Mouse (Mus musculus) hindbrain, embryonic 16.5 days (tissue): ENCODE measurements around the gene 2310057M21Rik. TPM values are rescaled to one million over a fixed set of nuclear protein-coding genes. Genes with fewer than 3 reads are reported as not detected.
A peak's percentile ranks its signal among the peaks of the same experiment; 100 is the strongest.
"Not testable (repeated sequence)": the region's sequence is repeated elsewhere in the genome, so short reads cannot be mapped to it uniquely, and the experiment has no call there.

Experiments used
- ATAC-seq: fragments of 200-750 bp; cut with Nextera tagmentation; 2 replicates; pipeline ENCODE4 v1.8.0; 2017; ENCODE audit warnings: moderate TSS enrichment, moderate library complexity
- H3K27ac ChIP-seq: fragments of 300-500 bp; sonication (generic); 2 replicates; pipeline ENCODE4 v1.5.1; 2014; ENCODE audit warnings: low read depth, mild to moderate bottlenecking, control low read depth, low read length, moderate library complexity
- H3K27me3 ChIP-seq: fragments of 300-500 bp; sonication (generic); replicated peaks from 2 replicates; pipeline ENCODE4 v1.6.1; 2014; ENCODE audit warnings: low read length; ENCODE audit not compliant: control insufficient read depth, insufficient read depth
- H3K36me3 ChIP-seq: fragments of 300-500 bp; sonication (generic); 2 replicates; pipeline ENCODE4 v1.6.1; 2014; ENCODE audit warnings: mild to moderate bottlenecking, low read length, moderate library complexity, mixed read lengths; ENCODE audit not compliant: control insufficient read depth, insufficient read depth
- H3K4me1 ChIP-seq: fragments of 300-500 bp; sonication (generic); 2 replicates; pipeline ENCODE4 v1.6.1; 2014; ENCODE audit warnings: low read depth, low read length; ENCODE audit not compliant: control insufficient read depth, insufficient read depth
- H3K4me2 ChIP-seq: fragments of 300-500 bp; sonication (generic); 2 replicates; pipeline ENCODE4 v1.6.1; 2014; ENCODE audit warnings: mild to moderate bottlenecking, low read length, control low read depth, moderate library complexity
- H3K4me3 ChIP-seq: fragments of 300-500 bp; sonication (generic); 2 replicates; pipeline ENCODE4 v1.5.1; 2014; ENCODE audit warnings: mild to moderate bottlenecking, low read length, control low read depth, moderate library complexity
- H3K9ac ChIP-seq: fragments of 300-500 bp; sonication (generic); 2 replicates; pipeline ENCODE4 v1.6.1; 2014; ENCODE audit warnings: low read depth, mild to moderate bottlenecking, control low read depth, low read length, moderate library complexity
- H3K9me3 ChIP-seq: fragments of 300-500 bp; sonication (generic); 2 replicates; pipeline ENCODE4 v1.6.1; 2014; ENCODE audit warnings: mild to moderate bottlenecking, low read length, moderate library complexity; ENCODE audit not compliant: control insufficient read depth
- WGBS: fragments of 180-500 bp; shearing (Covaris S2); extraction: QIAGEN DNeasy Blood & Tissue Kit; methylation state at CpG from one replicate; pipeline ENCODE4 v1.1.7; 2014; 5-methylcytosine and 5-hydroxymethylcytosine counted together
- polyA plus RNA-seq: library from polyadenylated mRNA; unstranded; fragments of >200 nt; fragmentation: Nextera tagmentation; extraction: Ambion mirVana; gene quantifications from 2 replicates; pipeline ENCODE4 v1.2.1, GENCODE M21; 2015

The 2310057M21Rik gene
- polyA plus RNA-seq: 29.0 and 33.9 TPM in 2 replicates

DNA sequence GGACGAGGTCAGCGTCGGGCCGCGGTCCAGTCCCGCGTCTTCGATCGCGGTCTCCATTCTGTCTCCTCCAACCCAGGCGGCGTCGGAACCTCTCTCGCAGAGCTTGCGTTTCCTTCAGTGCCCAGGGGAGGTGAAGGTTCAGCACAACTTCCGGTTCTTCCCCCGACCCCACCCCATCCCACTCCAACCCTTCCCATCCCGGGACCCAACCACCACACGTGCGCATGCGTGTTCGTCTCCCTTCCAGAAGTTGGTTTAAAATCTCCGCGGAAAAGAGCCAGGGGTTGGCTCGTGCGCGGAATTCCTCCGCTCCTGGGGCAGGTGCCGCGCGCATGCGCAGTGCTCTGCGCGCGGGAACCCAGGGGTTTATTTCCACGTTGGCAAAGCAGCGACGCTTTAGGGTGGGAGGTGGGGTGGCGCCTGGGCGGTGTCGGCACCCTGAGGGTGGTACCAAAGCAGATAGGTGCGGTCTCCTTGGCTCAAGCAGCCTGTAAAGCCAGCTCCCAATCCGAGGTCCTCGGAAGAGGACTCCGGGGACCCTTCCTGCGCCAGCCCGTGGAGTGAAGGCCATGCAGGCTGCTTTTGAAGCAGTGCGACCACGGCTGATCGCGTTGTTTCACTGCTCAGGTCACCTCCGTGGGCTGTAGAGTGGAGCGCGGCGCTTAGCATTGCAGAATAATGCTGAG, at the start of gene 2310057M21Rik:
Gene 2310057M21Rik (minus strand): TSS at position 145 of the 686 bp plus-strand sequence.
- under 1% methylated on average over 55 of the region's 55 CpGs for WGBS
- H3K27ac ChIP-seq: peak within 1 kb of the TSS; percentile 88
- peaks cover 14% of the 10 kb centered on the region for H3K4me1 ChIP-seq
- H3K27me3 ChIP-seq: no peaks in the 10 kb centered on the region
- ATAC-seq: peak; percentile 98
- peak within 1 kb of the TSS; percentile 69 for H3K4me3 ChIP-seq
- no peaks in the 10 kb centered on the region for H3K9me3 ChIP-seq
- H3K4me2 ChIP-seq: peak within 1 kb of the TSS; percentile 79
- peaks cover 8% of the 10 kb centered on the region for H3K36me3 ChIP-seq
- peak within 1 kb of the TSS; percentile 78 for H3K9ac ChIP-seq

DNA sequence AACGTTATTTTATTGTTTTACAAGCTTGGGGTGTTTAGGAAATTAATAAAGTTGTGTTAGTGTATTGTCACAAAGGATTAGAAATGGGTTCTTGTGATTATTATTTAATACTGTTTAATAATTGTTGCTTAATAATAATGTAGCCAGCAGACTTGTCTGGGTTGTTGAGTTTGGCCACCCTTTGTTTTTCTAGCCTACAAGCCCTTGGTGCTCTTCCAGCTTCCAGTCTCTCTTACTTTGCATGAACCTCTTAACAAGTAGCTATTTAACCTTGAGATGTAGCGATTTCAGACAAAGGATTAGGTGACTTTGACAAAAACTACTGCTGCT, 49.3 kb upstream of the 2310057M21Rik start:
- 73% methylated on average over 2 of the region's 2 CpGs for WGBS
- Histone ChIP-seq H3K4me1 (peaks cover 21% of the 10 kb centered on the region), H3K4me3 (no peak overlapping the region), H3K9me3 (no peaks in the 10 kb centered on the region), H3K9ac (no peak overlapping the region), H3K27ac (no peak overlapping the region), H3K27me3 (no peaks in the 10 kb centered on the region), H3K4me2 (peak overlapping the region; percentile 77; the same call in 1 of the 2 replicates), H3K36me3 (no peaks in the 10 kb centered on the region)
- ATAC-seq: no peak

DNA sequence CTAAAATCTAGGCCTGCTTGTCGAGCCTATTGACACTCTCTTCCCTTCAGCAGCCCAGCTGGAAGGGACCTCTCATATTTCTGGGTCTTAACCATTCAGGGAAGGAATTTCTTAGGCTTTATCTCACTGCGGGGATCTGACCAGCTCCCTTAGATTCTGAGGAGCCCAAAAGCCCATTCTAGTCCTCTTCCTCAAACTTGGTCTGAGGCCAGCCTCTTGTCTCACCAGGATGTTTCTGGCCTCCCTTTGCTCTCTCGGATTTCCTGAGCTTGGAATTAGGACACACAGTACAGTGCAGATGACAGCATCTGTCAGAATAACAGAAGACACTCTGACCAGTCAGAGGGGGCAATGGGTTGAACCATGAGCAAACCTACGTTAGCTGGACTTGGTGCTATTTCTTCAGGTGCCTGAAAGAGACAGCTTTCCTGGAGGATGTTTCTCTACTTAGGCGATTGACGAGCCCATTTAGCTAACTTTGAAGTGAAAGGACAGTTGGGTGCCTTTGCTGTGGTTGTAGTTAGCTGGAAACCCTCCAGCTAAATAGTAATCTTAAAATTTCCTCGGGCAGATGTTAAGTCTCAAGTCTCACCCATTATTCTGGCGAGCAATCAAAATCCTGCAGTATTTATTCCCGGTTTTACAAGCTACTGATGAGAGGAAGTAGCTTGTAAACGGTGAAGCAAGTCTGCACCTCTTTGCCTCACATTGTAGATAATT, 48.8 kb upstream of the 2310057M21Rik start:
- peak overlapping the region; percentile 83 for H3K9ac ChIP-seq
- 55% methylated on average over 10 of the region's 10 CpGs for WGBS
- no peak overlapping the region for H3K27ac ChIP-seq

DNA sequence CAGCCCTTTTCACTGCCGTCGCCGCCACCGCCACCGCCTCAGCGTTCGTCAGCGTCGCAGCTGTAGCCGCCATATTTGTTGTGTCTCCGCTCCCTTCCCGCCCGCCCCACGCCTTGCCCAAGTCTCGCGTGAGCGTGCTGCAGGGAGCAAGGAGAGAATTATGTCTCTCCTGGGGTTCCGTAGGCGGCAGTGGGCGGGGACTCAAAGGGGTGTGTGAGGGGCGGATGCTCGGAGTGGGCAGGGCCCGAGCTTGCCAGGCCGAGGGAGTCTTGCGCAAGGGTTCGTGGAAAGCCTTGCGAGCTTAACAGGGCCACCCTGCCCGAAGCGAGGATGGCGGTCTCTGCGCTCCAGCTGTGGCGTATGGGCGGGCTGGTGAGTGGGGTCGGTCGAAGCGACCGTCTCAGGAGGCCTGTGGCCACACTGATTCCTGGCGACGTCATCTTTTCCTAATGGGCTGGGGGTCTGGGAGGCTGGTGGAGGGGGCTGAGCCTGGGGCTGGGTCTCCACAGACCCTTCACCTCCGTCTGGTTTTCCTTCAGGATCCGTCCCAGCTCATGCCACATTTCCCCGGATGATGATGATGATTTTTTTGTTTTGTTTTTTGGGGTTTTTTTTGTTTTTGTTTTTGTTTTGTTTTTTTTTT, 48.0 kb upstream of the 2310057M21Rik start, which contains the start of the genes Ikzf5 and Acadsb:
Gene Ikzf5 (minus strand): TSS at position 106 of the 643 bp plus-strand sequence.
Gene Acadsb (plus strand): TSS at position 186 of the 643 bp plus-strand sequence.
- Histone ChIP-seq H3K36me3 (no peaks in the 10 kb centered on the region), H3K27me3 (no peaks in the 10 kb centered on the region), H3K4me1 (peaks cover 21% of the 10 kb centered on the region), H3K4me3 (peak within 1 kb of the TSS; percentile 72), H3K9ac (peak within 1 kb of the TSS; percentile 83), H3K27ac (peak within 1 kb of the TSS; percentile 80), H3K9me3 (no peaks in the 10 kb centered on the region), H3K4me2 (peak within 1 kb of the TSS; percentile 82)
- WGBS: 1% methylated on average over 41 of the region's 42 CpGs
- peak; percentile 99 for ATAC-seq

More for the DNA sequence above, 48.8 kb upstream of the 2310057M21Rik start:
- no peaks in the 10 kb centered on the region for H3K36me3 ChIP-seq
- H3K27me3 ChIP-seq: no peaks in the 10 kb centered on the region
- H3K4me1 ChIP-seq: peaks cover 21% of the 10 kb centered on the region
- H3K9me3 ChIP-seq: no peaks in the 10 kb centered on the region
- H3K4me3 ChIP-seq: peak overlapping the region; percentile 72
- H3K4me2 ChIP-seq: peak overlapping the region; percentile 77
- ATAC-seq: no peak

DNA sequence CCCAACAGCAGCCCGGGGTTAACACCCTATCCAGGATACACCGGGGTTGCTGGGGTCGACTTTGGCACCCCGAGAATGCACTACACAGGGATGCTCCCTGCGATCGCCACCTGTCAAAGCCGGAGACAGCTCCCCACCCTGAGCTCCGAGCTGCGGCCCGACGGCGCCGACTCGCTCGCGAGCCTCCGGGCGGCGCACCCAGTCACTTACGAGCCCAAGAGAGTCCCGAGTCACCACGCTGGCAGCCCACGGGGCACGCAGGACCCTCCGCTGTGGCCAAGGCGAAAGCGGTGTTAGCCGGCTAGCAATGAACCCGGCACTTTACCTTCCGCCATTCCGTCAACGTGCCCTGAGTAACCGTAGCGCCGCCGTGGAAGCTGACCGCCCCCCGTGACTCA, 47.4 kb upstream of the 2310057M21Rik start:
- peak overlapping the region; percentile 78 for H3K27ac ChIP-seq
- peaks cover 21% of the 10 kb centered on the region for H3K4me1 ChIP-seq
- peak overlapping the region; percentile 72 for H3K4me3 ChIP-seq
- ATAC-seq: peak; percentile 76
- H3K4me2 ChIP-seq: peak overlapping the region; percentile 82
- H3K9ac ChIP-seq: peak overlapping the region; percentile 83
- no peaks in the 10 kb centered on the region for H3K9me3 ChIP-seq
- under 1% methylated on average over 30 of the region's 38 CpGs for WGBS
- no peaks in the 10 kb centered on the region for H3K27me3 ChIP-seq
- no peaks in the 10 kb centered on the region for H3K36me3 ChIP-seq

DNA sequence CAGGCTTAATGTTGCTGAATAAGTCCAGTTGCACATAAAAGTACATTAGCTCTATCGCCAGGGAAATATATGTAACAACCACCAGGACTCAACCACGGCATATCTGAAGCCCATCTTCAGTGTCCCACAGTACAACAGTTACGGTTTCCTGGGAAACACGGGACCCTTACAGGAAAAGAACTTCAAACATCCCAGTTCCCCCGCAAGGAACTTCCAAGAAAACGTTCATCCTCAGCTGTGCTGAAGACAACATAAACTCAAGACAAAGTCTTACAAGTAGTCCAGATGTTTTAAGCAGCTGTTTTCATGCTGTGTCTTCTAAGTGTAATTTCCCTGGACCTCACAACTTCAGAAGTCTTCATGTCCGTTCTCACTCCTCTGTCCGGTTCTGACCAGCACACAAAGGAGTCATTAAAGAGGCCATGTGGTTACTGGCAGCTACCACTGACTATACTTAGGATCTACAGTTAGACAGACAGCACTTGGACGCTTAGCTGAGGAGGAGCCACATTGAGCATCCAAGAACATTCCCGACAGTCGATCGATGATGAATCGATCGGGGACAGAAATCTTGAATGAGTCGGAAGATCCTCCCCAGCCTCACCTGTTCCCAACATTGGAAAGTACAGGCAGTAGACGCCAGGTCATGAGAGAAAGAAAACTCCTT, 46.9 kb upstream of the 2310057M21Rik start:
- Histone ChIP-seq H3K36me3 (no peaks in the 10 kb centered on the region), H3K9me3 (no peaks in the 10 kb centered on the region), H3K4me2 (peak overlapping the region; percentile 82), H3K27me3 (no peaks in the 10 kb centered on the region), H3K4me3 (peak overlapping the region; percentile 72), H3K27ac (peak overlapping the region; percentile 78), H3K9ac (peak overlapping the region; percentile 83), H3K4me1 (peaks cover 21% of the 10 kb centered on the region)
- ATAC-seq: peak; percentile 11; the same call in 1 of the 2 replicates
- WGBS: 5% methylated on average over 16 of the region's 16 CpGs

DNA sequence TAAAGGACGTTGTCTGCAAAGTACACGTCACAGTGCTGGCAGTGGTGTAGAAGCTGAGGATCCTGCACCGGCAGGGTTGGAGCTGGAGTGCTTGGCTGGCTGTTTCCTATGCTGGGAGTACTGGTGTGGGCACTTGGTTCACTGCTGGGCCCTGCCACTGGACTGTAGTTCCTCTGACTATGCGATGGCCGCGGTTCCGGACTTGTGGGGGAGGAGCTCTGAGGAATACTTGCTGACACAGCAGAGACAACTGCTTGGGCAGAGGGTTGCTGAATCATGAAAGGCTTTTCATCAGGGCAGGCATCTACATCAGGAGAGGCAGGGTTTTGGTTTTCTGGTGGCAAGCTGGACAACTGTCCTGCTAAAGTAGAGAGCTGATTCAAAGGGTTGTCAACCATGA, 29.2 kb upstream of the 2310057M21Rik start:
- not testable (repeated sequence) for H3K36me3 ChIP-seq, H3K27ac ChIP-seq, H3K9ac ChIP-seq, H3K4me2 ChIP-seq, ATAC-seq, H3K27me3 ChIP-seq, H3K4me3 ChIP-seq, H3K4me1 ChIP-seq, H3K9me3 ChIP-seq
- 89% methylated on average over 5 of the region's 7 CpGs for WGBS

DNA sequence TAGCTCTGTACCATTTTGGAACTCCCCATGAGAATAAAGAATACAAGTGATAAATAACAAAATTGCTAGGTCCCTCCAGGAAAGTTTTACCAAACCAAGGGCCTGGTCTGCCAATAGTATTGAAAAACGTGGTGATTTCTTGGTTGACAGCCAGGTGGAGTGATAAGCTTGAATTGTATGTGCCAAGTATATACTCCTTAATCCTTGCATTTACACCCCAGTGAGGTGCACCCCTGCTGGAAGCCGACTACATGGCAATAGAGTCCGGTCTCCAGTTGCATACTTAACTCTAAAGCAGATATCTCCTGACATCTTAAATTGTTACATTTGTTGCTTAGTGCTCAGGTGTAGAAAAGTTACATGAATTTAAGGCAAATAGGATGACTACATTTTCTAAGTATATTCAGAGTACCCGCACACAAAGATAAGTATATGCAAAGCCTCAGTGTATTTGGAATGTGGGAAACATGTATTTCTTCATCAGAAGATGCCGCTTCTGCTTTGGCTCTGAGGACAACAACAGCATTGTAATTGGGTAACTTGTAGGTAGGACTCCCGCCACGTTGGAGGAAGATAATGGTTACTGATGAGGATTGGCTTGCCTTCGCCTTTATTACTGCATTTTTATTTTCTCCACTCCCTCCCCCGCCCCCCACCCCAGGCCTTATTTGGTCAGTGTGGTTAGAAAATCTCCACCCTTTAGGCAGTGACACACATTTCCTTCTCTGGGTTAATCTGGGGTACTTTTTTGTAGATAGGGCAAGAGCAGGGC, 9.5 kb upstream of the 2310057M21Rik start:
- Histone ChIP-seq H3K4me3 (peak overlapping the region; percentile 81), H3K27ac (no peak overlapping the region), H3K4me1 (no peaks in the 10 kb centered on the region; the same call in 1 of the 2 replicates), H3K36me3 (no peaks in the 10 kb centered on the region), H3K4me2 (peak overlapping the region; percentile 68), H3K9me3 (no peaks in the 10 kb centered on the region), H3K9ac (peak overlapping the region; percentile 94), H3K27me3 (no peaks in the 10 kb centered on the region)
- 71% methylated on average over 9 of the region's 9 CpGs for WGBS
- ATAC-seq: no peak
